Mouse (Mus musculus) G1E (cell line): ENCODE data around the gene B3galt2.

Source experiments
- CTCF ChIP-seq: IDR thresholded peaks from 2 replicates; pipeline ENCODE4 v1.5.1; 2012; ENCODE audit warnings: low read depth, low read length, inconsistent platforms, mixed read lengths
- GATA1 ChIP-seq: IDR thresholded peaks from 2 replicates; pipeline ENCODE4 v1.6.1; 2012; ENCODE audit warnings: borderline replicate concordance, low read length, inconsistent platforms, mixed read lengths
- TAL1 ChIP-seq: conservative IDR thresholded peaks from 2 replicates; pipeline ENCODE4 v1.6.1; 2012; ENCODE audit warnings: low read depth, low read length, inconsistent platforms, mixed read lengths

GRCm38 (mm10) chr1:143702741-143703262 is 62.3 kb downstream of the B3galt2 start, which contains the start of gene Cdc73:
- TF ChIP-seq CTCF: peak; percentile 85; the same call in 1 of the 2 replicates
- TF ChIP-seq TAL1: no peak
- no peak for TF ChIP-seq GATA1
